Mouse (Mus musculus): ENCODE measurements at regions not wholly inside any gene's neighbourhood (a gene's known extent, or its start where the extent isn't known, plus 50 kb on each side); places are given as distances from the start of the nearest gene placed in this dataset.
"Not testable (repeated sequence)": the region's sequence is repeated elsewhere in the genome, so short reads cannot be mapped to it uniquely, and the experiment has no call there.

- 0 out of 2 replicates have a peak, but pooled peaks have one; percentile 20 for TF ChIP-seq POLR2A (IDR thresholded peaks at IDR 0.05; ENCODE audit: insufficient read depth, low read depth, low read length)
- 20% methylated on average over 39 of the region's 39 CpGs for WGBS
- not testable (repeated sequence) for H3K27ac ChIP-seq (ENCODE audit: insufficient read depth, low read depth, low read length); H3K4me1 ChIP-seq (ENCODE audit: control insufficient read depth, insufficient read depth, low read length)
- peak overlapping the region; percentile 43 for H3K4me3 ChIP-seq (ENCODE audit: insufficient read depth, low read depth, low read length)
Measured at GRCm38 (mm10) chr7:60492028-60492995, 352.3 kb upstream of the Snrpn start.

GRCm38 (mm10) chr7:60487839-60488454 is 347.9 kb upstream of the Snrpn start:
- WGBS, result 12% methylated on average over 4 of the region's 4 CpGs
- H3K27ac ChIP-seq (ENCODE audit: insufficient read depth, low read depth, low read length); H3K4me3 ChIP-seq (ENCODE audit: insufficient read depth, low read depth, low read length); H3K4me1 ChIP-seq (ENCODE audit: control insufficient read depth, insufficient read depth, low read length): not testable (repeated sequence)

- 48% methylated on average over 3 of the region's 3 CpGs for WGBS
- not testable (repeated sequence) for H3K27ac ChIP-seq (ENCODE audit: insufficient read depth, low read depth, low read length)
Measured at GRCm38 (mm10) chr7:60450074-60450603, 310.1 kb upstream of the Snrpn start.

GRCm38 (mm10) chr7:60449239-60450073 is 309.4 kb upstream of the Snrpn start:
- not testable (repeated sequence) for H3K4me1 ChIP-seq (ENCODE audit: control insufficient read depth, insufficient read depth, low read length); H3K27ac ChIP-seq (ENCODE audit: insufficient read depth, low read depth, low read length); H3K4me3 ChIP-seq (ENCODE audit: insufficient read depth, low read depth, low read length)
- 50% methylated on average over 2 of the region's 2 CpGs for WGBS

More at GRCm38 (mm10) chr7:60450074-60450603, 310.1 kb upstream of the Snrpn start:
- not testable (repeated sequence) for H3K4me3 ChIP-seq (ENCODE audit: insufficient read depth, low read depth, low read length); H3K4me1 ChIP-seq (ENCODE audit: control insufficient read depth, insufficient read depth, low read length)

GRCm38 (mm10) chr7:60438781-60439180 is 298.8 kb upstream of the Snrpn start:
- 44% methylated on average over 3 of the region's 3 CpGs for WGBS
- TF ChIP-seq CTCF (IDR thresholded peaks at IDR 0.05; ENCODE audit: insufficient read depth, low read depth, low read length) (no peak), POLR2A (IDR thresholded peaks at IDR 0.05; ENCODE audit: insufficient read depth, low read depth, low read length) (no peak)
- no peak overlapping the region for H3K27ac ChIP-seq (ENCODE audit: insufficient read depth, low read depth, low read length)
- no peak overlapping the region for H3K4me3 ChIP-seq (ENCODE audit: insufficient read depth, low read depth, low read length)
- no peaks in the 10 kb centered on the region for H3K4me1 ChIP-seq (ENCODE audit: control insufficient read depth, insufficient read depth, low read length)

- H3K27ac ChIP-seq (ENCODE audit: insufficient read depth, low read depth, low read length); H3K4me1 ChIP-seq (ENCODE audit: control insufficient read depth, insufficient read depth, low read length): not testable (repeated sequence)
- 16% methylated on average over 33 of the region's 33 CpGs for WGBS
- H3K4me3 ChIP-seq (ENCODE audit: insufficient read depth, low read depth, low read length), result peak overlapping the region; percentile 51
Measured at GRCm38 (mm10) chr7:60391011-60391863, 251.2 kb upstream of the Snrpn start.

- not testable (repeated sequence) for H3K27ac ChIP-seq (ENCODE audit: insufficient read depth, low read depth, low read length); H3K4me1 ChIP-seq (ENCODE audit: control insufficient read depth, insufficient read depth, low read length); H3K4me3 ChIP-seq (ENCODE audit: insufficient read depth, low read depth, low read length)
- WGBS, result 5% methylated on average over 5 of the region's 5 CpGs
Measured at GRCm38 (mm10) chr7:60386957-60387356, 246.9 kb upstream of the Snrpn start.

GRCm38 (mm10) chr7:60374001-60374400 is 234.0 kb upstream of the Snrpn start:
- H3K4me1 ChIP-seq (ENCODE audit: control insufficient read depth, insufficient read depth, low read length); H3K4me3 ChIP-seq (ENCODE audit: insufficient read depth, low read depth, low read length); H3K27ac ChIP-seq (ENCODE audit: insufficient read depth, low read depth, low read length): not testable (repeated sequence)
- 24% methylated on average over 3 of the region's 3 CpGs for WGBS

- WGBS, result 67% methylated on average over 2 of the region's 2 CpGs
- H3K4me1 ChIP-seq (ENCODE audit: control insufficient read depth, insufficient read depth, low read length); H3K27ac ChIP-seq (ENCODE audit: insufficient read depth, low read depth, low read length); H3K4me3 ChIP-seq (ENCODE audit: insufficient read depth, low read depth, low read length): not testable (repeated sequence)
Measured at GRCm38 (mm10) chr7:60352206-60352605, 212.2 kb upstream of the Snrpn start.

Data from olfactory bulb, adult 2 months (tissue).